Mouse (Mus musculus) liver, adult 2 months (tissue): Measurements from ENCODE around the gene Gpr18. TPM values are rescaled to one million over a fixed set of nuclear protein-coding genes. Genes with fewer than 3 reads are reported as not detected.

Experiments
- DNase-seq: peaks from one replicate; pipeline ENCODE4 v3.0.0-alpha.2; 2011; ENCODE audit warnings: low read depth, low spot score; ENCODE audit errors: extremely low read depth
- H3K27ac ChIP-seq: fragments of 200-500 bp; replicated peaks from 2 replicates; pipeline ENCODE4 v1.5.1; 2012; ENCODE audit warnings: low read depth, mild to moderate bottlenecking, control low read depth, inconsistent platforms, low read length; ENCODE audit not compliant: insufficient read depth
- H3K27me3 ChIP-seq: fragments of 200-500 bp; 2 replicates; pipeline ENCODE4 v1.6.1; 2012; ENCODE audit warnings: mild to moderate bottlenecking, moderate library complexity, low read length, inconsistent platforms; ENCODE audit not compliant: control insufficient read depth, insufficient read depth
- H3K36me3 ChIP-seq: fragments of 200-500 bp; 2 replicates; pipeline ENCODE4 v1.6.1; 2012; ENCODE audit warnings: low read length, inconsistent platforms; ENCODE audit not compliant: control insufficient read depth, insufficient read depth
- H3K4me1 ChIP-seq: fragments of 200-500 bp; 2 replicates; pipeline ENCODE4 v1.6.1; 2011; ENCODE audit warnings: low read length; ENCODE audit not compliant: control insufficient read depth, insufficient read depth
- H3K4me3 ChIP-seq: fragments of 200-500 bp; 2 replicates; pipeline ENCODE4 v1.5.1; 2011; ENCODE audit warnings: low read depth, mild to moderate bottlenecking, control low read depth, low read length, moderate library complexity; ENCODE audit not compliant: insufficient read depth
- H3K79me2 ChIP-seq: fragments of 200-500 bp; 2 replicates; pipeline ENCODE4 v1.6.1; 2012; ENCODE audit warnings: inconsistent platforms, mild to moderate bottlenecking, low read length, moderate library complexity; ENCODE audit not compliant: control insufficient read depth, insufficient read depth
- H3K9ac ChIP-seq: fragments of 200-500 bp; 2 replicates; pipeline ENCODE4 v1.6.1; 2012; ENCODE audit warnings: low read depth, mild to moderate bottlenecking, control low read depth, inconsistent platforms, low read length
- CTCF ChIP-seq: fragments of 200-500 bp; IDR thresholded peaks from 2 replicates; pipeline ENCODE4 v1.5.1; 2011; ENCODE audit warnings: low read depth, low read length, control low read depth
- POLR2A ChIP-seq: fragments of 200-500 bp; IDR thresholded peaks from 2 replicates; pipeline ENCODE4 v1.6.1; 2011; ENCODE audit warnings: low read length, control low read depth; ENCODE audit not compliant: insufficient read depth; ENCODE audit errors: extremely low read depth
- WGBS: fragments of 180-500 bp; shearing (Covaris S2); methylation state at CpG from one replicate; pipeline ENCODE4 v1.1.7; 2018; 5-methylcytosine and 5-hydroxymethylcytosine counted together
- polyA plus RNA-seq: library from polyadenylated mRNA; depleted of rRNA; stranded (reverse); fragments of >200 nt; gene quantifications from 2 replicates; pipeline ENCODE4 v1.2.3, GENCODE M21; 2012
- total RNA-seq: library from RNA; depleted of rRNA; stranded (reverse); fragments of >200 nt; gene quantifications from 2 replicates; pipeline ENCODE4 v1.2.3, GENCODE M21; 2014

Gpr18 gene
- total and polyA plus RNA-seq, 2 experiments, result 0.37 to 0.93 TPM

DNA sequence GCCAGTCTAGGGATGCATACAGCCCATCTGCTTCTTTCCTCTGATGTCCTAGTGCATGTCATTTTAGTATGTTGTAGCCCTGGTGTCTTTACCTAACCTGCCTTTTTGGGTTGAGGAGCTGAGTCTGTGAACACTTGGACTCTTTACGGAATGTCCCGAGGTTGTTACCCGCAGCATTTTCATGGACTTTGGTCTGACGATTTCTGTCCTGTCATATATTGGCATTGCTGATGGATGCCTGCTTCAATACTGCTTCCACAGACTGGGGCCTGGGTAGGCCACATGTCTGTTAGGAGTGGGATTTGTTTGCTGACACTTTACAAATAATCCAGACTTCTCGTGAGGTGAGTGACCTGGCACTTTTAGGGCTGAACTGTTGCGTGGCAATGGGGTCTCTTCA is 21.8 kb downstream of the Gpr18 start:
- TF ChIP-seq CTCF (no peak), POLR2A (no peak)
- H3K4me3 ChIP-seq, result no peak overlapping the region
- H3K36me3 ChIP-seq, result no peaks in the 10 kb centered on the region
- no peak overlapping the region; the same call in 1 of the 2 replicates for H3K9ac ChIP-seq
- H3K79me2 ChIP-seq, result peaks cover 35% of the 10 kb centered on the region
- peak overlapping the region; percentile 35; the same call in 1 of the 2 replicates for H3K27ac ChIP-seq
- DNase-seq, result peak; percentile 66
- H3K4me1 ChIP-seq, result peaks cover 19% of the 10 kb centered on the region
- 29% methylated on average over 6 of the region's 6 CpGs for WGBS
- H3K27me3 ChIP-seq, result no peaks in the 10 kb centered on the region

GRCm38 (mm10) chr14:121884150-121884797 is 31.3 kb downstream of the Gpr18 start:
- DNase-seq, result no peak
- peaks cover 31% of the 10 kb centered on the region for H3K79me2 ChIP-seq
- H3K4me3 ChIP-seq, result no peak overlapping the region
- no peaks in the 10 kb centered on the region for H3K36me3 ChIP-seq
- H3K27ac ChIP-seq, result no peak overlapping the region
- H3K9ac ChIP-seq, result no peak overlapping the region
- TF ChIP-seq CTCF (no peak), POLR2A (no peak)
- peaks cover 10% of the 10 kb centered on the region for H3K4me1 ChIP-seq
- WGBS, result 60% methylated on average over 6 of the region's 6 CpGs
- H3K27me3 ChIP-seq, result no peaks in the 10 kb centered on the region

DNA sequence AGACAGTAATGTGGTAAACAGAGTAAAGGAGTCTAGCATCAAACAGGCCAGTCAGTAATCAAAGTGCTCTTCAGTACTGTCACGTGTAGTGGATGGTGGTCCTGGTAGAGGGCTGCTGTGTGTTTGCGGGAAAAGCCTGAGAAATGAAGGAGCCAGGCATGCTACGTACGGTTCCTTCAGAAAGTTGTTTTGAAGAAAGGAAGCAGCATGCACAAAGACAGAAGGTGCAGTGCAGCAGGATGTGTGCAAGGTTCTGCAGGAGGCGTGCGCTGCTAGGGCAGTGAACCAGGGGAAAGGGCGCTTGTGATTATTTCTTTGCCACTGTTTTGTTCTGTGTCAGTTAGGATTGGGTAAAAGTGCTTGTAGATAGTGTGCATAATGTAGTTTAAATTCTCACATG is 34.4 kb downstream of the Gpr18 start:
- peaks cover 10% of the 10 kb centered on the region for H3K4me1 ChIP-seq
- no peak overlapping the region for H3K9ac ChIP-seq
- H3K4me3 ChIP-seq, result no peak overlapping the region
- no peak for DNase-seq
- WGBS, result 80% methylated on average over 7 of the region's 7 CpGs
- H3K36me3 ChIP-seq, result no peaks in the 10 kb centered on the region
- peaks cover 26% of the 10 kb centered on the region for H3K79me2 ChIP-seq
- no peaks in the 10 kb centered on the region for H3K27me3 ChIP-seq
- TF ChIP-seq POLR2A, result no peak
- TF ChIP-seq CTCF, result no peak
- H3K27ac ChIP-seq, result no peak overlapping the region

- H3K27ac ChIP-seq, result peak overlapping the region; percentile 63
- no peaks in the 10 kb centered on the region for H3K27me3 ChIP-seq
- H3K4me3 ChIP-seq, result peak overlapping the region; percentile 79
- peaks cover 10% of the 10 kb centered on the region for H3K4me1 ChIP-seq
- WGBS, result 7% methylated on average over 16 of the region's 16 CpGs
- peak overlapping the region; percentile 88 for H3K9ac ChIP-seq
- TF ChIP-seq POLR2A (no peak), CTCF (no peak)
- DNase-seq, result peak; percentile 53
- H3K79me2 ChIP-seq, result peaks cover 21% of the 10 kb centered on the region
- H3K36me3 ChIP-seq, result no peaks in the 10 kb centered on the region
These were observed 36.2 kb downstream of the Gpr18 start for GRCm38 (mm10) chr14:121879266-121879840.

- peak overlapping the region; percentile 63 for H3K27ac ChIP-seq
- H3K79me2 ChIP-seq, result peaks cover 21% of the 10 kb centered on the region
- peaks cover 10% of the 10 kb centered on the region for H3K4me1 ChIP-seq
- peak overlapping the region; percentile 79 for H3K4me3 ChIP-seq
- WGBS, result 1% methylated on average over 27 of the region's 27 CpGs
- no peaks in the 10 kb centered on the region for H3K27me3 ChIP-seq
- H3K36me3 ChIP-seq, result no peaks in the 10 kb centered on the region
- TF ChIP-seq POLR2A (no peak), CTCF (no peak)
- H3K9ac ChIP-seq, result peak overlapping the region; percentile 88
- DNase-seq, result no peak
These were observed 36.7 kb downstream of the Gpr18 start for GRCm38 (mm10) chr14:121878859-121879206.

- under 1% methylated on average over 61 of the region's 61 CpGs for WGBS
- H3K4me1 ChIP-seq, result peaks cover 10% of the 10 kb centered on the region
- TF ChIP-seq CTCF (no peak), POLR2A (peak; percentile 58)
- peak within 1 kb of the TSS; percentile 74 for H3K27ac ChIP-seq
- H3K27me3 ChIP-seq, result no peaks in the 10 kb centered on the region
- peak within 1 kb of the TSS; percentile 88 for H3K9ac ChIP-seq
- peaks cover 21% of the 10 kb centered on the region for H3K79me2 ChIP-seq
- peak within 1 kb of the TSS; percentile 79 for H3K4me3 ChIP-seq
- H3K36me3 ChIP-seq, result no peaks in the 10 kb centered on the region
- peak; percentile 90 for DNase-seq
These were observed 37.3 kb downstream of the Gpr18 start, which contains the start of gene Ubac2 for GRCm38 (mm10) chr14:121878176-121878858. Gene Ubac2 (plus strand): TSS chr14:121878620.
